Mouse (Mus musculus) midbrain, embryonic 12.5 days (tissue): ENCODE measurements around the gene Magt1. TPM values are rescaled to one million over a fixed set of nuclear protein-coding genes. Genes with fewer than 3 reads are reported as not detected.
"Not testable (repeated sequence)": the region's sequence is repeated elsewhere in the genome, so short reads cannot be mapped to it uniquely, and the experiment has no call there.

ENCODE experiments used
- ATAC-seq: fragments of 200-750 bp; cut with Nextera tagmentation; 2 replicates; pipeline ENCODE4 v1.8.0; 2017; ENCODE audit warnings: low read depth, moderate TSS enrichment, moderate library complexity; ENCODE audit not compliant: low FRiP score
- H3K27ac ChIP-seq: fragments of 300-500 bp; sonication (generic); replicated peaks from 2 replicates; pipeline ENCODE4 v1.5.1; 2016; ENCODE audit warnings: mild to moderate bottlenecking
- H3K27me3 ChIP-seq: fragments of 300-500 bp; sonication (generic); 2 replicates; pipeline ENCODE4 v1.6.1; 2016; ENCODE audit warnings: mild to moderate bottlenecking
- H3K36me3 ChIP-seq: fragments of 300-500 bp; sonication (generic); 2 replicates; pipeline ENCODE4 v1.6.1; 2016
- H3K4me1 ChIP-seq: fragments of 300-500 bp; sonication (generic); 2 replicates; pipeline ENCODE4 v1.6.1; 2016
- H3K4me2 ChIP-seq: fragments of 300-500 bp; sonication (generic); replicated peaks from 2 replicates; pipeline ENCODE4 v1.6.1; 2016; ENCODE audit warnings: mild to moderate bottlenecking, moderate library complexity
- H3K4me3 ChIP-seq: fragments of 300-500 bp; sonication (generic); 2 replicates; pipeline ENCODE4 v1.5.1; 2016; ENCODE audit warnings: mild to moderate bottlenecking
- H3K9ac ChIP-seq: fragments of 300-500 bp; sonication (generic); replicated peaks from 2 replicates; pipeline ENCODE4 v1.6.1; 2016; ENCODE audit warnings: mild to moderate bottlenecking, moderate library complexity
- H3K9me3 ChIP-seq: fragments of 300-500 bp; sonication (generic); 2 replicates; pipeline ENCODE4 v1.6.1; 2016; ENCODE audit warnings: mild to moderate bottlenecking
- WGBS: fragments of 180-500 bp; shearing (Covaris S2); methylation state at CpG from one replicate; pipeline ENCODE4 v1.1.7; 2016; 5-methylcytosine and 5-hydroxymethylcytosine counted together
- polyA plus RNA-seq: library from polyadenylated mRNA; unstranded; fragments of >200 nt; fragmentation: Nextera tagmentation; extraction: Ambion mirVana; gene quantifications from 2 replicates; pipeline ENCODE4 v1.2.1, GENCODE M21; 2016

Gene Magt1
- polyA plus RNA-seq, 1 experiment from 2014 or later = 37.5 TPM

DNA sequence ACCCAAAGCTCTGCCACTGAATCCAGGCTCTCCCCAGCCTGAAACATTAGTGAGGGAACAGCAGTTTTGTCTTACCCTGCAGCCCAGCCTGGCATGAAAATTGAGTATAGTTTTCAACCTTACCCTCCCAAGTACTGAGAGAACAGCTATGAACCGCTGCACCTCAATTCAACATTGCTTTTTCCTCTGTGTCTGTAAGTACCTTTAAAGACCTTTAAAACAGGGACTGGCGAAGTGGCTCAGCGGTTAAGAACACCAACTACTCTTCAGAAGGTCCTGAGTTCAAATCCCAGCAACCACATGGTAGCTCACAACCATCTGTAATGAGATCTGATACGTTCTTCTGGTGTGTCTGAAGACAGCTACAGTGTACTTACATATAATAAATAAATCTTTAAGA, 5.8 kb upstream of the Magt1 start:
- Histone ChIP-seq H3K4me3 (no peak overlapping the region), H3K4me1 (no peaks in the 10 kb centered on the region), H3K9me3 (no peaks in the 10 kb centered on the region), H3K4me2 (no peak overlapping the region), H3K27ac (no peak overlapping the region), H3K9ac (no peak overlapping the region), H3K36me3 (no peaks in the 10 kb centered on the region), H3K27me3 (no peaks in the 10 kb centered on the region)
- 90% methylated on average over 4 of the region's 4 CpGs for WGBS
- ATAC-seq = no peak

DNA sequence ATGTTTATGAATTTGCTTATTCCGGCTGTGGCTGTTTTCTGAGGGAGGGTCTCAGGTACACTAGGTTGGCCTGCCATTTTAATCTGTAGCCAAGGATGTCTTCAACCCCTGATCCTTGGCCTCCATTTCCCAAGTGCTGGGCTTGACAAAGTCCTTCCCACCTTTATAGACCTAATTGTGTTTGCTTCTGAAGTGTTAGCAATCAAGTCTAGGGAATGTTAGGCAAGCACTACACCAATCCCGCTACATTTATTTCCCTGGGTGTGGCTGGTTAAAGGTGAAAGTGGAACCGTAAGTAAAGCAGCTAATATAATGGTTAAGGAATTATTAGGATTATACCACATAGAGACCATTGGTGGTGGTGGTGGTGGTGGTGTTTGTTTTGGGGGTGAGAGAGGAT, 5.4 kb upstream of the Magt1 start:
- 94% methylated on average over 3 of the region's 3 CpGs for WGBS
- no peak for ATAC-seq

DNA sequence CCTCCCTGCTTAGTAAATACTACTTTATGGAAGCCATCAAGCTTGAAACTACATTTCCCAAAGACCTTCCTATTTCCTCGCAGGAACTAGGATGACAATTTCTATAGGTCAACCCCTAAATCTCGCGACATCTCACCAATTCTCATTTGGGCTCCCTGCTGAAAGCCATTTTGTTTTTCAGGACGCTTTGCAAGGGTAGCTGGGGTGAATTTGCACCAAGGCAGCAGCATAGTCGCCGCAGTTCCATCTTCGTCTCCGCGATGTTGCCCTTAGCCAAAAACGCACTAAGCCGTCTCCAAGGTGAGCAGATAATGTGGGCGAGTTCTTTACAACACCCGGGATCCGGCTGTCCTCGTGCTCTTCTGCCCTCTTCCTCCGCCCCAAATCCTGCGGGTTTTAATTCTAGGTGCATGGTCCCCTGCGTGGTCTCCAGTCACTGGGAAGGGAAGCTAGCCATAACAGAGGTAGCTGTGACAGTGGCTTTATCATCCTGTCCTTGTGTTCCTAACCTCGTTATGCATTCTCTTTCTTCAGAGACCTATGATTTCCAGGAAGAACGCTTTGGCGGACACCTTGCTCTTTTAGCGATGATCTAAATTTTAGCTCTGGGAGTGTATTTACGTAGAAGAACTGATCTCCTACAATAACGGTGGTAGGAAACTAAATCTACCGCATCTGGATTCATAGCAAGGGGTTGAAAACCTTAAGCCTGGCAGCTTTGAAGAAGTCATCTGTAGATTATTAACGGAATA, 4.0 kb upstream of the Magt1 start, which contains the start of gene Cox7b:
Gene Cox7b, plus strand, starts transcription at position 130 of the 752 bp plus-strand sequence.
- H3K36me3 ChIP-seq = no peaks in the 10 kb centered on the region
- peak within 1 kb of the TSS; percentile 47 for H3K4me2 ChIP-seq
- H3K27ac ChIP-seq = peak within 1 kb of the TSS; percentile 74
- peak; percentile 24; the same call in 1 of the 2 replicates for ATAC-seq
- no peaks in the 10 kb centered on the region for H3K4me1 ChIP-seq
- no peaks in the 10 kb centered on the region for H3K9me3 ChIP-seq
- H3K4me3 ChIP-seq = peak within 1 kb of the TSS; percentile 57
- H3K27me3 ChIP-seq = no peaks in the 10 kb centered on the region
- 23% methylated on average over 26 of the region's 26 CpGs for WGBS
- H3K9ac ChIP-seq = peak within 1 kb of the TSS; percentile 66

More for the DNA sequence above, 5.4 kb upstream of the Magt1 start:
- Histone ChIP-seq H3K36me3 (no peaks in the 10 kb centered on the region), H3K4me3 (no peak overlapping the region), H3K4me2 (no peak overlapping the region), H3K4me1 (no peaks in the 10 kb centered on the region), H3K9me3 (no peaks in the 10 kb centered on the region), H3K27ac (no peak overlapping the region), H3K9ac (no peak overlapping the region), H3K27me3 (no peaks in the 10 kb centered on the region)

DNA sequence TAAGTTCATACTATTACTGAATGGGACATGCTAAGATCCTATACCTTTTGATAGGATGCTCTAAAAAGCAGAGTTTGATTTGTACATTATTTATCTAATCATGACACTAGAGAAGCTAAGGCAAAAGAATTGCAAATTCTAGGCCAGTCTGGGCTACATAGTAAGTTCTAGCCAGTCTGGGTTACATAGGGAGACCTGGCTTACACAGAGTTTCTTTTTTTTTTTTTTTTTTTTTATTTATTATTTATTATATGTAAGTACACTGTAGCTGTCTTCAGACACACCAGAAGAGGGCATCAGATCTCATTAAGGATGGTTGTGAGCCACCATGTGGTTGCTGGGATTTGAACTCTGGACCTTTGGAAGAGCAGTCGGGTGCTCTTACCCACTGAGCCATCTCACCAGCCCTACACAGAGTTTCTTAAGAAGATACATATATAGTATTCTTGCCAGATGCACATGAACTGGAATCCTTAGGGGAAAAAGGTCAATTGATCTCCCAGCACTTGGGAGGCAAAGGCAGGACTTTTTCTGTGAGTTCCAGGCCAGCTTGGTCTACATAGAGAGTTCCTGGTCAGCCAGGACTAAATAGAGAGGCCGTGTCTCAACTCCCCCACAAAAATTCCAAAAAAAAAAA, 3.2 kb upstream of the Magt1 start:
- H3K27me3 ChIP-seq, H3K4me2 ChIP-seq, H3K4me1 ChIP-seq, ATAC-seq, H3K9me3 ChIP-seq, H3K36me3 ChIP-seq, H3K4me3 ChIP-seq, H3K27ac ChIP-seq, H3K9ac ChIP-seq: not testable (repeated sequence)
- WGBS = 63% methylated on average over 2 of the region's 2 CpGs

DNA sequence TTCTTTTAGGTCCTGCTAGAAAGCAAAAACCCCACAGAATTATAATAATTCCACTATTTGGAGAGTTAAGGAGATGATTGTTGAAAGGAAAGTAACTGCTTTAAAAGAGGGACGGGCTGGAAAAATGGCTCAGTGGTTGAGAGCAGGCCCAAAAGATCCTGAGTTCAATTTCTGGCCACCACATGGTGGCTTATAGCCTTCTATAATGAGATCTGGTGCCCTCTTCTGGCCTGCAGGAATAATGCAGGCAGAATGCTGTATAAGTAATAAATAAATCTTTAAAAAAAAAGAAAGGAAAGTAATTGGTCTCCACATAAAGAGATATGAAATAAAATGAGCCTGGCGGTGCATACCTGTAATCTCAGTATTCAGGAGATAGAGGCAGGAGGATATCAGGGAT, 1.5 kb upstream of the Magt1 start:
- Histone ChIP-seq H3K9me3 (no peaks in the 10 kb centered on the region), H3K27me3 (no peaks in the 10 kb centered on the region), H3K4me2 (no peak overlapping the region), H3K36me3 (no peaks in the 10 kb centered on the region), H3K27ac (no peak overlapping the region), H3K4me1 (no peaks in the 10 kb centered on the region), H3K9ac (no peak overlapping the region), H3K4me3 (no peak overlapping the region)
- no peak for ATAC-seq
- WGBS = 33% methylated on average over 2 of the region's 2 CpGs

DNA sequence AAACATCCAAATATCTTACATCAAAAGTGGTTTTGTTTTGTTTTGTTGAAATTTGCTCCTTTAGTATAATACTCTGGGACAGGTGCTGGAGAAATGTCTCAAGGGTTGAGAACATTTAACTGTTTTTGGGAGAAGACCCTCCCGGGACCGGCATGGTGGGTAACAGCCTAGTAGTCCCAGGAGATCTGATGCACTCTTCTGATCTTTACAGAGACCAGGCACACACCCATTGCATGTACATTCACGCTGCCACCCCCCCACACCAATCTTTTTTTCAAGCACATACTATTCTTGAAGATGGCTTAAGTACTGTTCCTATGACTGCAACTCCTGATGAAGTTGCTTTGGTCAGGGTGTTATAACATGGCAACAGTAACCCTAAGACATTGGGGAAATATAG, 853 bp upstream of the Magt1 start:
- peak overlapping the region; percentile 27; the same call in 1 of the 2 replicates for H3K4me3 ChIP-seq
- 0 out of 2 replicates have a peak overlapping the region, but pooled peaks have one; percentile 20 for H3K9ac ChIP-seq
- no peaks in the 10 kb centered on the region for H3K36me3 ChIP-seq
- 73% methylated on average over 3 of the region's 3 CpGs for WGBS
- H3K4me1 ChIP-seq = no peaks in the 10 kb centered on the region
- H3K9me3 ChIP-seq = no peaks in the 10 kb centered on the region
- H3K27me3 ChIP-seq = no peaks in the 10 kb centered on the region
- H3K27ac ChIP-seq = peak overlapping the region; percentile 64; the same call in 1 of the 2 replicates
- H3K4me2 ChIP-seq = peak overlapping the region; percentile 51
- no peak for ATAC-seq

DNA sequence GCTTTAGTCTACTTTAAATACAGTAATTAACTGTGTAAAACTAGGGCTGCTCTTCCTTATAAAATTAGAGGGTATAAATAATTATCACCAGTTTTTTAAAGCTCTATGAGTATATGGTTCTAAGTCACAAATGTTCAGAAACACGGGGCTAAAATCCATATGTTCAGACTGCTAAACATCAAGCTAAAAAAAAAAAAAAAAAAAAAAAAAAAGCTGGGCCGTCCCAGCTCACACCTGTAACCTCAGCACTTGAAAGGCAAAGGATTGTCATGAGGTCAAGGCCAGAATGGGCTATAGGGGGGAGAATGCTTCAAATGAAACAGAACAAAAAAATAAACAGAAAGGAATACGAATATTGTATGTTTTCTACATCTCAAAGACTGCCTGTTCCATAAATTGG, 944 bp downstream of the Magt1 start:
- 19% methylated on average over 3 of the region's 3 CpGs for WGBS
- no peaks in the 10 kb centered on the region for H3K4me1 ChIP-seq
- H3K27ac ChIP-seq = no peak overlapping the region
- no peaks in the 10 kb centered on the region for H3K27me3 ChIP-seq
- H3K36me3 ChIP-seq = no peaks in the 10 kb centered on the region
- H3K4me2 ChIP-seq = peak overlapping the region; percentile 53
- no peak for ATAC-seq
- H3K9me3 ChIP-seq = no peaks in the 10 kb centered on the region
- H3K9ac ChIP-seq = peak overlapping the region; percentile 53
- peak overlapping the region; percentile 56 for H3K4me3 ChIP-seq

DNA sequence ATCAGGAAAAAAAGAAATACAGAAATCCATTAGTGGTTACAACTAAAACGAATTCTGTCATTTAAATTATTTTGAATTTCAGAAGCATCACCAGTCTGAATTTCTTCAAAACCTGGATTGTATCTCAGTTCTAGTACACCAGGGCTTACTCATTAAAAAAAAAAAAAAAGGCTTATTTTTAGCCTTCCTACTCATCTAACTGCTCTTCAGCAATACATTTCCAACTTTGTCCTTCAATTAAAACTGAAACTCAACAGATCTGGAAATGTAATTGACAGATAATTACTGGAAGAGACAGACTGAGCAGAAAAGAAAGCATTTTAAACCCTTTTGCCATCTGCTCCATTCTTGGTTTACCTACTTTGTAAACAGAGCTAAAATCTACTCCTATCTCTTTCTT, 10.1 kb downstream of the Magt1 start:
- no peaks in the 10 kb centered on the region for H3K27me3 ChIP-seq
- H3K36me3 ChIP-seq = no peaks in the 10 kb centered on the region
- H3K4me1 ChIP-seq = no peaks in the 10 kb centered on the region
- WGBS = 76% methylated on average over 1 of the region's 1 CpGs
- no peak overlapping the region for H3K4me2 ChIP-seq
- no peak for ATAC-seq
- no peak overlapping the region for H3K27ac ChIP-seq
- H3K9me3 ChIP-seq = no peaks in the 10 kb centered on the region
- no peak overlapping the region for H3K9ac ChIP-seq
- H3K4me3 ChIP-seq = no peak overlapping the region

DNA sequence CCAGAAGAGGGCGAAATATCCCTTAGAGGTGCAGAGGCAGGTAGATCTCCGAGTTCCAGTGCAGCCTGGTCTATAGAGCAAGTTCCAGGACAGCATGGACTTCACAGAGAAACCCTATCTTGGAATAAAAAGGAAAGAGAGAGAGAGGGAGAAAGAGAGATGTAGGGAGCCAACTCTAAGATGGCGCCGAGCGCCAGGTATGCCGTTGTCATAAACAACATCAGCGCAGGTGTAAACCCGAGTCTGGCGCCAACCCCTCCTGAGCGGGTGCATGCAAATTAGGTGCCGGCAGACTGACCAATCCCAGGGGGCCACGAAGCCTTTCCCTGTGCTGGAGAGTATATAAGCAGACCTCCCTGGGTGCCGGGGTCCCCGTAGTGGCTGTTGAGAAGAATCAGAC, 54.6 kb downstream of the Magt1 start:
- ATAC-seq, H3K27me3 ChIP-seq, H3K9ac ChIP-seq, H3K36me3 ChIP-seq, H3K27ac ChIP-seq, H3K4me3 ChIP-seq, H3K4me2 ChIP-seq, H3K9me3 ChIP-seq, H3K4me1 ChIP-seq: not testable (repeated sequence)
- 74% methylated on average over 14 of the region's 14 CpGs for WGBS

DNA sequence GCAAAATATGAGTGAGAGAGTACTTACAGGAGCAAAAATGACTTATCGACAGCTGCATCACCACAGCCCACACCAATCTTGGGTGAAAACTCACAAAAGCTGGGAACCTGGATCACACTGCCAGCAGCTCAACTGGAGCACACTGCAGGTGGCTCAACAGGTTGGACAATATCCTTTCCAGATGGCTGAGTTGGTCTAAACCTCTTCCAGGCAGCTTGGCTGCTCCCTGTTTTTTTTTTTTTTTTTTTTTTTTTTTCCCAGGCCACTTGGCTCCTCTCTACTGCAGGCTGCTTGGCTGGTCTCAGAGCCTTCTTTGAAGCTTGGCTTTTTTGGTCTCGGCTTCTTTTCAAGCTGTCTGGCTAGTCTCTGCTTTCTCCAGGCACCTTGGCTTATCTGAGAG, 57.7 kb downstream of the Magt1 start:
- Histone ChIP-seq H3K36me3 (no peaks in the 10 kb centered on the region), H3K9me3 (no peaks in the 10 kb centered on the region), H3K9ac (no peak overlapping the region), H3K4me2 (no peak overlapping the region), H3K27ac (no peak overlapping the region), H3K4me3 (no peak overlapping the region), H3K4me1 (no peaks in the 10 kb centered on the region), H3K27me3 (no peaks in the 10 kb centered on the region)
- ATAC-seq = no peak
- 83% methylated on average over 2 of the region's 2 CpGs for WGBS

DNA sequence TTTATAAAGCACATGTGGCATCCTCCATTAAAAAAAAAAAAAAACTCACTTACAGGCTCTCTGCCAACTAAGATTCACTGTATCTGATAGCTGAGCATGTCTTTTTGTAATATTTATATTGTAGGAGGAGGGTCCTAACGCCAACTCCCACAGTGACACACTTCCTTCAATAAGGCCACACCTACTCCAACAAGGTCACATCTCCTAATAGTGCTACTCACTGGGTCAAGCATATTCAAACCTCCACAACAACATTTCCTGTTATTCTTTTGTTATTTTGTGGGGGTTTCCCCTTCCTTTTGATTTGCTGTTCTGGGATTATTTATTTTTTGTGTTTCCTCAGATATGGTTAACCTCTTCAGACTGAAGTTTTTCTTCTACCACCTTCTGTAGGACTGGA, 65.3 kb downstream of the Magt1 start:
- H3K9ac ChIP-seq = no peak overlapping the region
- H3K4me3 ChIP-seq = no peak overlapping the region
- H3K9me3 ChIP-seq = no peaks in the 10 kb centered on the region
- WGBS = 65% methylated on average over 1 of the region's 1 CpGs
- no peaks in the 10 kb centered on the region for H3K36me3 ChIP-seq
- ATAC-seq = no peak
- H3K27me3 ChIP-seq = no peaks in the 10 kb centered on the region
- H3K4me2 ChIP-seq = no peak overlapping the region
- no peak overlapping the region for H3K27ac ChIP-seq
- H3K4me1 ChIP-seq = no peaks in the 10 kb centered on the region

DNA sequence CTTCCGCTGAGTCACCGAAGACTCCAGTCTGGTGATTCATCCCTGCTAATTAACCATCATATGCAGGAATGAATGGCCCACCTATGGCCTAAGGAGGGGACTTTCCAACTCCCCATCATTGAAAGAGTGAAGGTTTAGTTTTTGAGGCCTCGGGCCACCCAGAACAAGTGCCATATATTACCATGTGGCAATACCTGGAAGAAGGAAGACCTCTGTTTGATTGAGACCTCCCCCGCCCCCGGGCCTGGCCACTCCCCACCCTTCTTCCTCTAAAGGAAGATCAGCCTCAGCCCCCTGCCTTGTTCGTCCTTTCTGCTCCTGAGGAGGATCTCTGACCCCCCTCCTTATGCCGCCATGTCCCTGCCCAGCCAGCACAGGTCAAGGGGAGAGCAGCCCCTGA, 72.5 kb downstream of the Magt1 start:
- Histone ChIP-seq H3K9me3 (no peaks in the 10 kb centered on the region), H3K27me3 (no peaks in the 10 kb centered on the region), H3K36me3 (no peaks in the 10 kb centered on the region), H3K27ac (no peak overlapping the region), H3K4me1 (no peaks in the 10 kb centered on the region), H3K4me3 (no peak overlapping the region), H3K9ac (no peak overlapping the region), H3K4me2 (no peak overlapping the region)
- no peak for ATAC-seq
- WGBS = 84% methylated on average over 7 of the region's 7 CpGs
